Mouse (Mus musculus) NIH3T3 (cell line): ENCODE data around the gene H60c.
"Not testable (repeated sequence)": the region's sequence is repeated elsewhere in the genome, so short reads cannot be mapped to it uniquely, and the experiment has no call there.

Experiments used
- DNase-seq: peaks from one replicate; pipeline ENCODE4 v3.0.0-alpha.2; 2012; ENCODE audit warnings: low read depth

Gene H60c

GRCm38 (mm10) chr10:3267671-3268070 lies at the start of gene H60c:
Gene H60c (minus strand): TSS chr10:3267771.
- no peak for DNase-seq

GRCm38 (mm10) chr10:3308821-3309206 lies 41.2 kb upstream of the H60c start:
- no peak for DNase-seq

GRCm38 (mm10) chr10:3308180-3308820 lies 40.7 kb upstream of the H60c start:
- DNase-seq: no peak

GRCm38 (mm10) chr10:3307752-3308151 lies 40.2 kb upstream of the H60c start:
- peak; percentile 44 for DNase-seq

GRCm38 (mm10) chr10:3293969-3294368 lies 26.4 kb upstream of the H60c start:
- DNase-seq: no peak

- DNase-seq: no peak
These were observed 13.5 kb upstream of the H60c start for GRCm38 (mm10) chr10:3281047-3281446.

- no peak for DNase-seq
These were observed 6.5 kb upstream of the H60c start for GRCm38 (mm10) chr10:3274065-3274464.

- peak; percentile 36 for DNase-seq
These were observed 3.5 kb upstream of the H60c start for GRCm38 (mm10) chr10:3271036-3271435.

- no peak for DNase-seq
These were observed 842 bp downstream of the H60c start for GRCm38 (mm10) chr10:3266729-3267128.

- DNase-seq: no peak
These were observed 4.8 kb downstream of the H60c start for GRCm38 (mm10) chr10:3262784-3263183.

- no peak for DNase-seq
These were observed 10.2 kb downstream of the H60c start for GRCm38 (mm10) chr10:3257391-3257790.

GRCm38 (mm10) chr10:3238436-3238835 lies 29.1 kb downstream of the H60c start:
- not testable (repeated sequence) for DNase-seq

GRCm38 (mm10) chr10:3236638-3237270 lies 30.8 kb downstream of the H60c start:
- DNase-seq: no peak

GRCm38 (mm10) chr10:3228447-3229195 lies 39.0 kb downstream of the H60c start:
- DNase-seq: peak; percentile 58
